Mouse (Mus musculus) frontal cortex, postnatal 36 days (tissue): ENCODE results near the gene Arhgap44.
A peak's percentile ranks its signal among the peaks of the same experiment; 100 is the strongest.

Experiments used
- DNase-seq, 2 experiments: peaks; one replicate each; pipeline ENCODE4 v3.0.0; 2022; ENCODE audit warnings: low spot score in 2 of 2

Gene Arhgap44

DNA sequence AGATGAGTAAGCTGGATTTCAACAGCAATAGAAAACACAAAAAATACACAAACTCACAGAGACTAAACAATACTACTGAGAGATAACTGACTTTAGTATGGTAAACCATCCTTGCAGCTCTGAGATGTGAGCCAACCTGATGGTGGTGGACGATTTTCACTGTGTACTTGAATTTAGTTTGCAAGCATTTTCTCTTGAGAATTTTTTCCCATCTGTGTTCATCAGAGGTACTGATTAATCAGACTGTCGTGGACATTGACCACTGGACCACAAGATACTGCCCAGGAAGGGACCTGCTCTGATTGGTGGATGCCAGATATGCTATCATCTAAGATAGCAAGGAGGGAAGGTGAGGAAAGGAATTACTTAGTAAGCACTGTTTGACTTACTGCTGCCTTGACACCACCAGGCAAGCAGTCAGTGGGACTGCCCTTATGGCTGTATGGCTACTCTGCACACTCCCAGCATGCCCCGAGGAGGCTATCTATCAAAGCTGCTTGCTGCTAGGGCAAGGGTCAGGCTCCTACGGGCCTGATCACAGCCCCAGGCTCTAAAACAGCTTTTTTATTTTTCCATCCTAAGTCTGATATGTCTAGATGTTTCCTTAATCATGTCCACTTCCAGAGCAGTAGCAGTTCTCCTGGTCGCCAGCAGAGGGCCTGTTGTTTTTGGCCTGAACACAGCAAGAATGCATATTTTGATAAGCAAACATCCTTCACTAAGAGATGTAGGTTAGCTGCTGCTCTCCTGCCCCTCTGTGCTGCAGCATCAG is 74.1 kb downstream of the Arhgap44 start:
- DNase-seq: peak; percentile 39 to 54

DNA sequence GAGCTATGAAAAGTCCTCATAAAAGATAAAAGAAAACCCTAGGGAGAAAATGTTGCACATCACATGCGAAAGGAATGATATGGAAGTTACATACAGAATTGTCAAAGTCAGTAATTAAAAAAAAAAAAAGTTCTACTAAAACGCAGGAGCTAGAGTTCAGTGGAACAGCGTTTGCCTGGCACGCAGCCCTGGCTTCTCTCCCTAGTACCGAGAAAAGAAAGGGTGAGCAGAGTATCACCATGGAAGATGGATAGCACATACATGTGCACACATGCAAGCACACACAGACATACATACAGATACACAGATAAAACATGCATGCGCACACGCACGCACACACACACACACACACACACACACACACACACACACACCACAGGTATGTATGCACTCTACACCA is 82.0 kb downstream of the Arhgap44 start:
- no peak for DNase-seq

DNA sequence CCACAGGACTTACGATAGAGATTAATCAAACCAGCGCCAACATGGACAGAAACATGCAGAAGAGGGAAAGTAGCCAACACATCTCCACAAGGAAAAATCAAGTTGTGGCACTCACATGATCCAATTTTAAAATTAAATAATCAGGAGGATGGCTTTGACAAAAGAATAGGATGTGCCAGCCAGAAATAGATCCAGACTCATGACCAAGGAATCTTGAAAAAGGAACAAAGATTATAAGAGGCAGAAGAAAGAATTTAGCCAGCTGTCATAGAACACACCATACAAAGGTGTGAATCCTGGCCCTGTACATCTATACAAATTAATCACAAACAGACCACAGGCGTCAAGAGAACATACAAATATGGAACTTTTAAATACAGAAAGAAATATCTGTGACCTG is 82.5 kb downstream of the Arhgap44 start:
- DNase-seq: no peak

DNA sequence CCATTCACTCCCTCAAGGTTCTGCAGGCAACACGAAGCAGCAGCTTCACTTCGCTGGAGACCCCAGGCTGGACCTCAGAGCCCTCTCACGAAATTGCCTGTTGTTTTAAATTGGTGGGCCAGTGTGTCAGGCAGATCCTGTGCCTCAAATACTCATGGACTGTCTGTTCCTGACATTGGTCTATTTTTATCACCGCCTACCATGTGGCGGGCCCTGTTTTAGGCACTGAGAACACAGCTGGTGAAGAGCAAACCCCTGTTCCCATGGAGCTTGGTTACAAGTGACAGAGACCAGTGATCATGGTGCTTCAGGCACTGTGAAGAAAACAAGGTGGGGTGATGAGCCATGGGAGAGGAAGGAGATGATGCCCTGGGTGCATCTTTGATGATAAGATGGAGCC is 93.2 kb downstream of the Arhgap44 start:
- peak; percentile 55 to 65 for DNase-seq

DNA sequence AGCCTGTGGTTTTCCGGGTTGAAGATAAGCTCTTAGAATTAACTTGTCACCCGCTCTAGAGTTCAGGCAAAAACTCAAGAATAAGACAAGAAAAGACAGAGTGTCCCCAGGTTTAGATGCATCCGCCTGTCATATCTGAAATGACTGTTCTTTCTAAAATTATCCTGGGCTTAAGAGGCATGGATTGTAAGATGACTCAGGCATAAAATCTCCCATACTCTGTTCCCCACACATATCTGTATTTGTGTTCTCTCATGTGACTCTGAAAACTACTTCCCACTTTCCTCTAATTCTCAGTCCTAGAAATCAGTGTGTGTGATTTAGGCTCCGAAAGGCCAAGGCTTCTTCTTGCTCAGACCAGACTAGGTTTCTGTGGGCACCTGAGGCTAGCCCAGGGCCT is 93.7 kb downstream of the Arhgap44 start:
- peak in 1 of 2 experiments; percentile 30 for DNase-seq

DNA sequence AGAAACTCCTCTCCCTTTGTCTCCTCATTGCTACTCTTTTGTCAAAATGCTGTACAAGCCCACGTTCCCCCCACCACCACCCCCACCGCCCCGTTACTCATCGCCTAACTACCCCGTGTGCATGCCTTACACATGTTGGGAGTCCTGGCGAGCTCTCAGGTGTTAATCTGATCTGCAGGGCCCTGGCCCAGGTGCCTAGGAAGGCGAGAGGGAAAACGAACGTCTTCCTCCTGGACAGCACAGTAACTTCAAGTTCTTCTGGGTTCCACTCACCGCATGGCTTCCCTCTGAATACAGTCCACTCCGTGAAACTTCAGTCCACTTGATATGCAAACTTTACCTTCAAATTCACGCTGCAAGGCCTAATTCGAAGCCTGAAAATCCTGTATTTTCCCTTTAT is 97.6 kb downstream of the Arhgap44 start:
- DNase-seq: no peak

DNA sequence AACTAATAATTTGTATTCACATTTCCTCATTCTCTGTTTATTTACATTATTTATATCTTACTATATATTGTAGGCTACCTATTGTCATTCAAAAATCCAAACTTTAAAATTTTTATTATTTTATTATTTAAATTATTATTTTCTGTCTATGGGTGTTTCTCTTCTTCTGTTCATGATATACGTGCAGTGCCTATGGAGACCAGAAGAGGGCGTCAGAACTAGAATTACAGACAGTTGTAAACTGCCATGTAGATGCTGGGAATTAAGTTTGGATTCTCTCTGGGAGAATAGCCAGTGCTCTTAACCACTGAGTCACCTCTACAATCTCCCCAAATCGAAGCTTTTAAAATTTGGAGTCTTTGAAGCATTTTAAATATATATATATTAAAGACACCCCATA is 101.3 kb downstream of the Arhgap44 start:
- no peak for DNase-seq

DNA sequence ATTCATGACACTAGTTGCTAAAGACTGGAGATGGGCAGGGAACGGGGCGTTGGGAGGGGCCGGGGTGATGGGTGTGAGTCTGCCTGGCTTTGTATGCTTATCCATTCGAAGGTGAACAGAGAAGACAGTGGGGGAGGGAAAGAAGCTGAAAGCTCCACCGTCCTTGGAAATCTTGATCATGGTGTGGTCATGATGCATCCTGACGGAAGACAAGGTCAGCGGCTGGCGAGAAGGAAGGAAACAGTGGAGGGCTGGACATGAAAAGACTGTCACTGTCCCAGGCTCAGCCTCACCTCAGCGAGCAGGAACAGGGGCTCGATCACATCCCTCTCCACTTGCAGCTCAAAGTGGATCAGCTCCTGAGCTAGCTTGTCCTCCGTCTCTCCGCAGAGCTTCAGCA is 103.2 kb downstream of the Arhgap44 start:
- no peak for DNase-seq

DNA sequence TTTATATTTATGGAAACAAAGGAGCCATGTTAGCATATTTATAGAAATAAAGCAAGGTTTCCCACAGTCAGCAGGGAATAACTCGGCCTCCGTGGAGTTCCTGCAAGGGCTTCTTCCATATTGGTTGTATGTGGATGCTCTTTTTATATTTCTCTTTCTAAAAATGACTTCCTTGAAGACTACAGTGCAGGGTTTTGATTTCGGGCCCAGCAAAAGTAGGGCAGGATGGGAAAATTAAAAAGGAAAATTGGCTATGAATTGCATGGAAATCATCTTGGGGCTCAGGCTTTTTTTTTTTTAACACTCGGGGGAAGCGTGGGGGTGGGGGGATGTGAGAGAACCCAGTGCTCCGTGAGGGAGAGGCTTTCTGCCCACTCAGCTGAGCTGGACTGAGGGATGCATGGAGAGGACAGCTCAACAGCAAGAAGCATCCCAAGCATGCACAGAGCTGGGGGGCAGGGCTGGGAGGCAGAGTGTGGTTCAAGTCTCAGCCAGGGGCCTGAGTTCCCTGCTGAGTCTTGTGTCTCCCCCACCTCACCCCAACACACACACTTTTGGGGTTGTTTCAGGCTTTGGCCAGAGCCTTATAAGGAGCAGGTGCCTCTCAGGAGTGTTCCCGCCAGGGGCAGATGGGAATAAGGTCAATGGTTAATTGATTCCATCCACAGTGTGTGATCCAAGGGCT is 104.4 kb downstream of the Arhgap44 start:
- peak in 1 of 2 experiments; percentile 55 for DNase-seq

DNA sequence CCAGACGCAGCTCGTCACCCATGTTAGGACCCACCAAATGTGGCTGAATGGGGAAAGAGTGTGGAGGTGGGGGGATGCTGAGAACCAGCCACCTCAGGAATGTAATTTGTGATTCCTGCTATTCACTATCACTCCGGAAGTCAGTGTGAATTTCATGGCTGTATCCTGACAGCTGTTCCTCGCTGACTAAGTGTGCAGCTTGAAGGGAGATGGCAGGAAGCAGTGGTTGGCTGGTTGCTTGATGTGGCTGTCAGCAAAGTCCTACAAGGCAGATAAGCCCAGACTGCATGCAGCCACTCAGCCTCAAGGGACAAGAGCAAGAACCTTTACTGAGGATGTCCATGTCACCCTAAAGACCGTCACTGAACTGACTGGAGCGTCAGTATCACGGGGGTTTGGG is 107.2 kb downstream of the Arhgap44 start:
- no peak for DNase-seq

DNA sequence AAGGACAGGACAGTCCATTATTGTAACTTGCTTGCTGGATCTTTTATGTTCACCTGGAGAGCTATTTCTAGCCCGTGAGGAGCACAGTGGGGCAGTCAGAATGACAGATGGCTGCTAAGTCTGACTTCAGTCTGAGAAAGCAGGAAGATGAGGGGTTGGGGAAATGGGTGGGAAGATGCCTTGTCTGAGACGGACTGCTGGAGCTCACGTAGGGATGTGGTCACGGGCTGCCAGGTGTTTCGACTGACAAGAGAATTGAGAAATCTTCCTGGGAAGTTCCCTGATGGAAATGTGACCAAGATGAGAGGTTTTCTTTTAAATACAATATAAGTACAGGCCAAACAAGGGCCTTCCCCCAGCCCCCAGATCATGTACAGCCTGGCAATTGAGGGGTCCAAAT is 108.5 kb downstream of the Arhgap44 start:
- DNase-seq: no peak

DNA sequence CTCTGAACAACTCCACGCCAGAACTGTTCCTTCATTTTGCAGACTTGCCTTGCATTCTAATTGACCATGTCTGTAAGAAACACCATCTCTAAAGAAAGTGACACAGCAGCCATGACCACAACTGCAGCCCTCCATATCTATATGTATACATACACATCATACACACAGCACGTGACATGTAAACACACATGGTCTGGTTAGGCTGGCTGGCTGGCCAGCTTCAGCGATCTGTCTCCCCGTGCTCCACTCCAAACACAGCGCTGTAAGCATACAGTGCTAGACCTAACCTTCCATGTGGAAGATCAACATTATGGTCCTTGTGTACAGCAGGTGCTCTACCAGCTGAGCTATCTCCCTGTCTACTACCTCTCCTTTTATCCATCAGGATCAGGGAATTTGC is 111.9 kb downstream of the Arhgap44 start:
- DNase-seq: no peak

DNA sequence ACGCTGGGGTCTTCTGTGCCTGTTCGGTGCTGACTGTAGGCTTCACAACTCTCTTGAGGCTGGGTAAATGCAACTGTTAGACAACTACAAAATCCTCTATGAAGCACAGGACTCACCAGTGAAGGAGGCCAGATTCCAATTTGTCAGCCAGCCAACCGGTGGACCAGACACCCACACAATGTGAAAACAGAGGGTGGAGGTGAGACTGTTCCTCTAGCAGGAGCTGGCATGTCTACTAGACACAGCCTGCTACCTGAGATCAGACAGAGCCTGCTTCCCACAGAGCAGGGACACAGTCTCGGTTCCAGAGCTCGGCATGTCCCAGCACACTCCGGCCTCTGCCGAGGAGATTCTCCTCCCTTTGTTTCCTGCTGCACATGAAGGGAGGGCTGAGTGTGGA is 113.7 kb downstream of the Arhgap44 start:
- DNase-seq: peak in 1 of 2 experiments; percentile 58

DNA sequence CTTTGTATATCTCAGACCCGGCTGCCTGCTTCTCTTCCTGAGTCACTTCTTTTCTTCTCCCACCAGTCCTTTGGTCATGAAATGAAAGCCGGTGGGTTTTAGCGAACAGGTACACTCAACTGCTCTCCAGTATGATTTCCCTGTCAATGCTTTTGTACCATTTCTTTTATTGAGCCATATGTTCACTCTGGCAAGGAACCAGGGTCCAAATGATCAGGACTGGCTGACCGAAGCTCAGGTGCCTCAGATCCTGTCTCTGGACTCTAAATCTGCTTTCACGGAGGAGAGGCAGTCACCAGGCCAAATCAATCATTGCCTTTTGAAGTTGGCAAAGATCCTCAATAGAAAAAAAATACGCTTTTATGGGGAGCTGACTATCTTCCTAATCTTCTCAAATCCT is 122.2 kb downstream of the Arhgap44 start:
- DNase-seq: no peak

DNA sequence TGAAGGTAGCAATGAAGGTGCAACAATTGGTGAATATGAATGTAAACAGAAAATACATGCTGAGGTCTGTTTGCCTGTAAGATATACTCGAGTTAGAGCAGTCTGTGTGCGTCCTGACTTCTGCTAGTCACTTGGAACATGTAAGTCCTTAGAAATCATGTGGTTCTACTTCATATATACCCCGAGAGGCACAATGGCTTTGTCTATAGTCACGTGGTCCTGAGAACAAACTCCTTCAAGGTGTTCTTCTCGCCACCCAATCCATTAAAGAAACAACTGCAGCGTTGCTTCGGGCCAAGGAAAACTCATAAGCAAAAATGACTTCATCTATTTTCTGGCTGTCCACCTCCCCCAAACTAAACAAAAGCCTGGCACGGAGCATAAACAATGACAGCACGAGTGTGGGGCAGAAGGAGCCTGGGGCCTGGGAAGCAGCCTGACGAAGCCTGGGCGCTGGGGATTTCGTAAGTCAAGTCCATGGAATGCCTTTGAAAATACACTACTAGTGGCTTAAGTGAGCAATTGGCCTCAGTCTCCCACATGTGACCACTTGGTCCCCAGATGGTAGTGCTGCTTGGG is 123.2 kb downstream of the Arhgap44 start:
- DNase-seq: no peak

DNA sequence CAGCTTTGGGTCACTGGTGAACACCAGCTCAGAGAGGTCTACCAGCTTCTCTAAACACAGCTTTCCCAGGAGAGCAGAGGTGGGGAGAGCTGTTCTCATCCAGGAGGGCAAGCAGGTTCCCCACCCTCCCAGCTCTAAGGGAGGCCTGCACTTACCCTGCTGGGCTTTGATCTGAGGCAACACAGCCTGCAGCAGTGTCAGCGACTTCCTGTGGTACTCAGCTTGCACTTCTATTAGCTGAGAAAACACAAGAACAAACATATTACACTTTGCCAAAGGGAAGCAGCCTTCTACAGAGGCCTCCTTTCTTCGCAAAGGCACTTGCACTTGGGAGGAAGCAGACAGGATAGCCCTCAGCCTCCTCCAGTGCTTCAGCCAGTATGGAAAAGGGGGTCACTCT is 123.8 kb downstream of the Arhgap44 start:
- DNase-seq: no peak

DNA sequence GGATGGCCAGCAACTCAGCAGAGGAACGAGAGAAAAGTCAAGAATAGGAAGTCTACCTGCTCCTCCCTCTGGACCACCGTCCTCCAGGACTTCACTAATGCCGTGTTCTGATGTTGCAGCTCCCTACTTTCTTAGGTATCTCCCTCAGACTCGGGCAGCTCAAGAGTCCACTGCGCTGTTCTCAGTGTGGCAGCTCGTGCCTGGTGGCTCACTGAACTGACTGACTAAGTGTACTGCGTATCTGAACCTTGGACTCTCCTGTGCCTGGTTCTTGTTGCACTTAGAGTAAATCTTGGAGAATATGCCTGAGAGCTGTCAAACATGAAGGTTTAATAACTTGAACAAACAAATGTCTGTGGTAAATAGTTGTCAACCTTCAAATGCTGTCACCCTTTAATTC is 130.5 kb downstream of the Arhgap44 start:
- DNase-seq: no peak

DNA sequence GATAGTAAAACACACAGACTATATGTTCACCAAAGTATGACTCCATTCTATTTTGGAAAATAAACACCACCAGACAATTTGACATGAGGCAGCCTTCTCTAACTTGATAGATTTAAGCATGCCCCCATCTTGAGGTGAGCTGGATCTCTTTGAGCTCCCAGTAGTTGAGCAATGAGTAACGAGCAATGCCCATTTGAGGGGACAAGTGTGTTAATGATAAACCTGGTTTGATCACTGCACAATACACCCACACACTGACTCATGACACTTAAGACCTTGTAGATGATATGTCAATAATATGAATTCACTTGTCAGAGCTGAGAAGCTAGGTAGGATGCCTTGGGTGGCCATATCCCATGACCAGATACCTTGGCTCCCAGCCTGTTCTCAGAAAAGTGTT is 132.6 kb downstream of the Arhgap44 start:
- no peak for DNase-seq

DNA sequence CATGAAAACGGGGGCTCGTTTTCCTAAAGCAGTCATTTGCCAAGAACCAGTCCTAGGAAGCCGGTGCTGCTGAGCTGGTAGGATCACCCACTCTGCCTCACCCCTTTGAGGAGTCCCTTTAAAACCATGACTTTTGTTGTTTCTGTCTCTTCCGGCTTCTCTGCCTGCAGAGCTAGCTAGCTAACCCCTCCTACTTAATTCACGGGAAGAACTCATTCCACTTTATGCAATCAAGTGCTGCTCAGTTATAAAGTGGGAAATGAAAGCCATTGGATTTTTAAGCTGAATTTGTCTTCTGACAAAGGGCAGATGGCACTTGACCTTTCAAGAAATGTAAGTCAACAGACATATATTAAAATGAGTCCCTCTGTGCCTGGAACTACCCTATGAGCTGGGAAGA is 134.7 kb downstream of the Arhgap44 start:
- DNase-seq: no peak

DNA sequence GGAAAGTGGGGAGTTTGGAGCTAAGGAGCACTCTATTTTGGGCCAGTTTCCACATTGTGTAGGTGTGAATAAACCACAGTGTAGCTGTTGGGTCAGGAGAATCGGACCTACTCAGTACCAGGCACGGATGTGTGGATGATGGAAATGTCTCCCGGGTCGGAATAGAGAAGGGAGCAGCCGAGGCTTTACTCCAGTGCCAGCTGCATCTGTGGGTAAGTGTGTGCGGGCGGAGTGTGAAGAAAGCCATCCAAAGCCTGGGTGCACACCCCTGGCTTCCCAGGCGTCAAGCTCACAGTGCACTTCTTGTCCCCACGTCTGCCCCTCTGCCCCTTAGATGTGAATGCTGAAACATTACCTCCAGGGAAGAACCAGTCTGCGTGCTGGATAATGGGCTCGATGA is 140.0 kb downstream of the Arhgap44 start:
- DNase-seq: peak in 1 of 2 experiments; percentile 51

DNA sequence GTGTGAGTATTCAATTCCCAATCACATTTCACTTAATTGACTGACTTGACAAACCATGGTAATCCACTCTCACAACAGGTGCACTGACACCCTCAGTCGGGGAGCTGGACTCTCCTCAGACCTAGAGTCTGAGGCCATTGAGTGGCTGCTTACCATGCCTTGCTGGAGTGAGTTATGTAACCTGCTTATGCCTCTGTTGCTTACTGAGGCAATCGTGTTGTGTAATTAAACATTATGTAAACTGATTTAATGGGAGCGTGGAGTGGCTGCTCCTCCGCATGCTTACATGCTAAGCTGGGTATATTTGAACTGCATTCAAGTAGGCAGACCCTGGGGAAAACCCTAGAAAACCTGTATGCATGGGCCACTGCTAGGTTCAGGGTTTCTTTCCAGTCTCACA is 142.0 kb downstream of the Arhgap44 start:
- no peak for DNase-seq

DNA sequence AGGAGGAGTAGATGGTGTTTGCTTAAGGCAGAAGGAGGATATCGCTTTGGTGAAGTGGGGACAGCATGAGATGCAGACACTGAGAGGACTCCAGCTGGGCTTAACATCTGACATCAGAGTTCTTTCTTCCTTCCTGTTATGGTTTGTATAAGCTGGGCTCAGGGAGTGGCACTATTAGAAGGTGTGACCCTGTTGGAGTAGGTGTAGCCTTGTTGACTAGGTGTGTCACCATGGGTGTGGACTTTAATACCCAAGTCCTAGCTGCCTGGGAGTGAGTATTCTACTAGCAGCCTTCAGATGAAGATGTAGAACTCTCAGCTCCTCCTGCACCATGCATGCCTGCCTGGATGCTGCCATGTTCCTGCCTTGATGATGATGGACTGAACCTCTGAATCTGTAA is 146.0 kb downstream of the Arhgap44 start:
- no peak for DNase-seq

DNA sequence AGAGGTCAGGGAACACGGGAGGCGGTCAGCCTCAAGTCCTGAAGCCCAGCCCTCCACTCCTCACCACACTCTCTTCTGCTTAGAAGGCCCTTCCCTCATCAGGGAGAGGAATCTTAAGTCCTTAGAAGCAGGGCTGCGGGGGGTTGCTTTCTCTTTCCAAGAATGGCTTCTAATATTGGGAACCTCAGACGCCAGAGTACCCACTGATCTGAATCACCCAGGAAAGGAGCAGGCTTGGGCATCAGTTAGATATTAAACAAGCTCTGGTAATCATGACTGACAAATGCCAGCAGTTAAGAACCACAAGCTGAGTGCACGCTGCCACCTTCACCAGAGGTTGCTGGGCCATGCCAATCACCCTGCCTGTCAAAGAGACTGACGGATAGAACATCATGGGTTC is 148.9 kb downstream of the Arhgap44 start:
- no peak for DNase-seq
